Mouse (Mus musculus): ENCODE data around the gene Nek4. TPM values are rescaled to one million over a fixed set of nuclear protein-coding genes. Genes with fewer than 3 reads are reported as not detected.

Gene Nek4
- polyA plus RNA-seq (2015; fragmentation: Nextera tagmentation; extraction: Ambion mirVana), result 6.0 and 8.5 TPM in 2 replicates

GRCm38 (mm10) chr14:30951154-30951825 is at the start of gene Nek4:
Nek4 (plus strand) TSS chr14:30951377.

DNA sequence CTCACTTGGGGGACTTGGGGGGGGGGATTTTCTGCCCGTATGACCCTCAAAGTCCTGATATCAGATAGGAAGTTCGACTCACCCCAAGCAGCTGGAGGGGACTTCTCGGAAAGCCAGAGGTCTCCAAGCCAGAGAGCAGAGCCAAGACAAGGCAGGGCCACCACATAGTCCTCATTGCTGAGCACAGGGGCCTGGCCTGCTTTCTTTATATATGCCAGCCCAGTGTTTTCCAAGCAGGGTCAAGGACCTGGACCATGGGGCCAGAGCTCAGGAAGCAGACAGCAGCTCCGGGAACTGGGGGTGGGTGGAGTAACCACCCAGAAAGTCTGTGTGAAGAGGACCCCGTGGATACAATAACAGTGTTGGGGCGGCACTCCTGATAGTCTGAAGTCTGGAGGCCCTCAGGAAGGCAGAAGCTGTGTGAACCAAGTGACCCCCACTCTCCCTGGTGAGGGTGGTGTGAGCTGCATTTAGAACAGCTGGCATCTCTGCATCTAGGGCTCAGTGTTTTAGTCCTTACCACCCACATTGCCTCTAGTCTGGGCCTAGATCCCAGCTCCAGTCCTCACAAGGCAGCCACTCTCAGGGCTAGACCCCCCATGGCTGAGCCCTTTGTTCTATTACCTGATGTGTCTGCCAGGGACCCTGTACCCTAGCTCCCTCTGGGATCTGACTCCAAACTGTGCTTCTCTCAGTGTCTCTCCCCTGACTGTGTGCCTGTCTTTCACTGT is 27.6 kb upstream of the Nek4 start, which contains the start of gene Itih3:
Gene Itih3 (minus strand): TSS at position 386 of the 731 bp plus-strand sequence.

DNA sequence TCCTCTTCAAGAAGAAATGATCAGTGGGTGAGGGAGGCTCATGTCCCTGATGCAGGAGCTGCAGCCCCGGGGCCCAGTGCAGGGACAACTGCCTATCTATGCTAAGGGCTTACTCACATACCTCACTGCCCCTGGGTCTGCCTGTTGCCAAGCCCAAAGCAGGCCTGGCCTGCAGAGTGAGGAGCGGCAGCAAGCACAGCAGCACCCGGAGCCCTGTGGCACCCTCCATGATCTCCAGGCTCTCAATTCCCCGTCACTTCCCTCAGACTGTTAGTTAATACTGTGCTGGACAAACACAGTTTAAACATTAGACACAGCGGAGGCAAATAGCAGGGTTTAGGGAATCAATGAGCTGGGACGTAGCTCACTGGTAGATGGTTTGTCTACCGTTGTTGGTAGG is 8.1 kb upstream of the Nek4 start, which contains the start of gene Itih1:
Gene Itih1 (minus strand): TSS at position 252 of the 400 bp plus-strand sequence.

DNA sequence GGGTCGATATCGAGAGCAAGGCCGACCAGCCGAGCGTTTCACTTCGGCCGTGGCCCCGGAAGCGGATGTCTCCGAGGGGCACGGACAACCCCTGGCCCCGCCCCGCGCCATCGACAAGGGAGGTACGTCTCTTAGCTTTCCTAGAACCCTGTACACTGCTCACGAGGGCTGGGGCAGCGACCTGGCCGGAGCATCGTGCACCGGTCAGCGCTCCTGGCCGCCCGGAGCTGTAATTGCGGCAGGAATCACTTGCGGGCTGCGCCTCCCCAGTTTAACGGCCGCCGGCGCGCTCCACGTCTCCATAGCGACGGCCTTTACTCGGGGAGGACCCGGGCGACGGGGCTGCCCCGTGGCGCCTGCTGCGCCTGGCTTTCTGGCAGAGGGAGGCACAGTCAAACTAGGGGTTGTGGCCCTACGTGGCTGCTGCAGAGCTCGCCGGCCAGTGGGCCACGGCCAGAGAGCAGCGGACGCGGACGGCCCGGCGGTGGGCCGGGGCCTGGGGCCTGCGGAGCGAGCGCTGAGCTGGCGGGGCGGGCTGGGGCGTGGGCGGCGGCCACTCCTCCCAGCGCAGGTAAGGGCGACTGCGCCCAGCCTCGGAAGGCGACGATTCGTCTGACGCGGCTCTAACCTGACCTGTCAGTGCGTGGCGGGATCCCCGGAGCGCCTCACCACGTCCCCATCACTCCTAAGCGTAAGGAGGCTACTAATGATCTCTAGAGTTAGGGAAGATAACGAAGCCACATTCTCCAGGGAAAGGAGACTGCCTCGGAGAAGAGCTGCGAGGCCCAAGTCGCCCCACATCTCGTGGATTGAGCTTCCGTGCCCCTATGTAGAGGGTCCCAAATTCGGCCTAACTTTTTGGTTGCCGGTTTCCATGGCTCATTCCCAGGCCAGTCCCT is 50.4 kb downstream of the Nek4 start, which contains the start of the genes Glt8d1 and Spcs1:
Gene Glt8d1 (plus strand): TSS at position 94 of the 899 bp plus-strand sequence.
Gene Spcs1 (minus strand): TSS at position 366 of the 899 bp plus-strand sequence.

DNA sequence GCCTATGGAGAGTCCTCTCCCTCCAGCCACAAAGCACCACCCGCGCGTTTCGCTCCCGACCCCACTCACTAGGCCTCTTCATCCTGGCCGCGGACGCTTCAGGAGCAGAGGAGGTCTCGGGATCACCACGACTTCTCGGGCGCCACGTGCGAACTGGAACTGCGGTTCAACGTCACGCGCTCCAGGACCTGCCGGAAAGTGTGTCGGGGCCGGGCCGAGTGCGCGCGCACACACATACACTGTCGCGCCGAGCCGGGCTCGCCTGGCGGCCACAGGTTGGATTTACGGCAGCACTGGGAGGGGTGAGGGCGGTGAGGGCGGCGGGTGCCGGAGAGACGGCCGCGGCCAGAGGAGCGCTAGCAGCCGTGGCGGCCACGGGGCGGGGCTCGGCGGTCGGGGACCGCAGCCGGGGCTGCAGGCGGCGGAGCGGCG is 67.7 kb downstream of the Nek4 start, which contains the start of the genes Pbrm1 and Gnl3:
Gene Pbrm1 (plus strand): TSS at position 279 of the 432 bp plus-strand sequence.
Gene Gnl3 (minus strand): TSS at position 293 of the 432 bp plus-strand sequence.

Other genes with a start within 250 kb of the Nek4 start
- gene Sfmbt1, start 236.5 kb upstream of the Nek4 start, polyA plus RNA-seq (2015; fragmentation: Nextera tagmentation; extraction: Ambion mirVana), result 6.5 and 9.1 TPM in 2 replicates
- 13.4 and 14.1 TPM in 2 replicates for gene Tmem110, start 125.8 kb upstream of the Nek4 start, polyA plus RNA-seq (2015; fragmentation: Nextera tagmentation; extraction: Ambion mirVana)
- 10.4 and 11.5 TPM in 2 replicates for gene Mustn1, start 72.2 kb upstream of the Nek4 start, polyA plus RNA-seq (2015; fragmentation: Nextera tagmentation; extraction: Ambion mirVana)
- 12.1 and 20.6 TPM in 2 replicates for gene Itih4, start 64.9 kb upstream of the Nek4 start, polyA plus RNA-seq (2015; fragmentation: Nextera tagmentation; extraction: Ambion mirVana)
- 37.4 and 49.1 TPM in 2 replicates for gene Itih3, start 27.6 kb upstream of the Nek4 start, polyA plus RNA-seq (2015; fragmentation: Nextera tagmentation; extraction: Ambion mirVana)
- 4.4 and 5.1 TPM in 2 replicates for gene Itih1, start 8.1 kb upstream of the Nek4 start, polyA plus RNA-seq (2015; fragmentation: Nextera tagmentation; extraction: Ambion mirVana)
- 83.1 and 91.9 TPM in 2 replicates for gene Glt8d1, start 50.0 kb downstream of the Nek4 start, polyA plus RNA-seq (2015; fragmentation: Nextera tagmentation; extraction: Ambion mirVana)
- 938 and 1,152 TPM in 2 replicates for gene Spcs1, start 50.3 kb downstream of the Nek4 start, polyA plus RNA-seq (2015; fragmentation: Nextera tagmentation; extraction: Ambion mirVana)
- 55.7 and 64.4 TPM in 2 replicates for gene Pbrm1, start 67.8 kb downstream of the Nek4 start, polyA plus RNA-seq (2015; fragmentation: Nextera tagmentation; extraction: Ambion mirVana)
- gene Gnl3, start 67.8 kb downstream of the Nek4 start, polyA plus RNA-seq (2015; fragmentation: Nextera tagmentation; extraction: Ambion mirVana), result 44.1 and 67.6 TPM in 2 replicates
- 228 and 387 TPM in 2 replicates for gene Smim4, start 177.6 kb downstream of the Nek4 start, polyA plus RNA-seq (2015; fragmentation: Nextera tagmentation; extraction: Ambion mirVana)
- 91.1 and 124 TPM in 2 replicates for gene Nt5dc2, start 179.7 kb downstream of the Nek4 start, polyA plus RNA-seq (2015; fragmentation: Nextera tagmentation; extraction: Ambion mirVana)
- gene Stab1, start 217.3 kb downstream of the Nek4 start, polyA plus RNA-seq (2015; fragmentation: Nextera tagmentation; extraction: Ambion mirVana), result 33.5 and 39.1 TPM in 2 replicates